Comparison of ENCODE assay signal across 10 mouse cellular contexts in the genomic region with DNA sequence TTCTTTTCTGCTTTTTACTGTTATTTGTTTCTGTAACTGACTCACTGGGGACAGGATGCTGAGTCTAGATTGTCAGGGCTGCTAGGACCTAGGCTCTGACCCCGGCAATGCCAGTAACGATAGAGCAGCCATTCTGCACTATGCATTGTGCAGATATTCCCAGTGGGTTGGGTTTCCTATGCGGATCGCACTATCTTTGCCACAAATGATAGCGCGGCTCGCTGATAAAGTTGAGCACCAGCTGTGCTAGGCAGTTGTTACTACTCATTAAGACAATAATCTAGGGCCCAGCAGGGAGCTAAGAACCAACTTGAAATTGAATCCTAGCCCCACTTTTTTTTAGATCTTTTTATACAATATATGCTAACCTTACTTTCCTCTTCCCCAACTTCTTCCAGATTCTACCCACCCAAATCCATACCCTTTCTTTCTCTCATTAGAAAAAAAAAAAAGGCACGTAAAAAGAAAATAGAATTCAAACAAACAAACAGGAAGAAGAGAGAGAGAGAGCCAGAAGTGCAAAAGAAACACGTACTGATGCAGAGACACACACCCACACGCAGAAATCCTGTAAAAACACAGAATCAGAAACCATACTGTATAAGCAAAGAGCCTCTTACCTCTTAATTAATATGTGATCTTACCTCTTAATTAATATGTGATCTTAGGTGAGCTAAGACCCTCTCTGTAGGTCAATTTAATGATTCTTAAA.
A peak's percentile ranks its signal among the peaks of the same experiment; 100 is the strongest.
DNase-seq lines count a peak whose midpoint lies in the region; ATAC-seq lines count a peak whose summit lies in the region.
"Had no signal": no experiment of that assay in that cellular context is flagged by ENCODE, and none has a peak within 500 bp of the region (broad histone marks: within the 10 kb centered on the region; RNA-seq: fewer than 3 reads in every experiment).

No protein-coding gene starts in this region.

- ATAC-seq in hindbrain, embryonic 11.5 days (ENCODE audit: low FRiP score): no peak
- no peak for ATAC-seq in hindbrain, embryonic 15.5 days (ENCODE audit: low FRiP score, low read depth)
- peak; percentile 36 for ATAC-seq in megakaryocyte progenitor cell, adult 5-6 weeks (replicated peaks; ENCODE audit: poor library complexity)
- ATAC-seq: Patski had no signal

- no peak for DNase-seq in hindbrain, embryonic 10.5 days (ENCODE audit: low spot score)
- no peak for DNase-seq in hindbrain, embryonic 11.5 days (ENCODE audit: low spot score)
- DNase-seq in c-Kit-positive CD71-positive TER-119-negative erythroid progenitor cells, embryonic 14.5 days (ENCODE audit: low read depth): peak; percentile 39
- DNase-seq in adipocyte (ENCODE audit: low spot score): no peak
- DNase-seq in adrenal gland, postnatal 14 days: no peak
- DNase-seq: lung, adult 18-20 months had no signal

- H3K4me2 ChIP-seq in hindbrain, embryonic 11.5 days (replicated peaks; ENCODE audit: low read depth, low read length): no peak overlapping the region
- no peak overlapping the region for H3K4me2 ChIP-seq in hindbrain, embryonic 15.5 days

- H3K9me3 ChIP-seq in hindbrain, embryonic 10.5 days: no peaks in the 10 kb centered on the region
- H3K9me3 ChIP-seq in hindbrain, embryonic 11.5 days (ENCODE audit: control insufficient read depth, low read length): no peaks in the 10 kb centered on the region
- no peaks in the 10 kb centered on the region for H3K9me3 ChIP-seq in hindbrain, embryonic 15.5 days
- H3K9me3 ChIP-seq: midbrain, embryonic 15.5 days had no signal

- no peak overlapping the region for H3K9ac ChIP-seq in hindbrain, embryonic 11.5 days (ENCODE audit: low read depth, low read length)
- H3K9ac ChIP-seq in hindbrain, embryonic 15.5 days: no peak overlapping the region

- H3K27ac ChIP-seq in hindbrain, embryonic 10.5 days: peak overlapping the region; percentile 73; the same call in 1 of the 2 replicates
- no peak overlapping the region for H3K27ac ChIP-seq in hindbrain, embryonic 11.5 days (ENCODE audit: low read depth, low read length)
- peak overlapping the region; percentile 61 for H3K27ac ChIP-seq in hindbrain, embryonic 15.5 days (replicated peaks)

- no peaks in the 10 kb centered on the region for H3K36me3 ChIP-seq in hindbrain, embryonic 10.5 days
- H3K36me3 ChIP-seq in hindbrain, embryonic 11.5 days (ENCODE audit: control insufficient read depth, insufficient read depth, low read length): no peaks in the 10 kb centered on the region
- H3K36me3 ChIP-seq in hindbrain, embryonic 15.5 days: no peaks in the 10 kb centered on the region
- H3K36me3 ChIP-seq: midbrain, embryonic 15.5 days had no signal

- H3K27me3 ChIP-seq in hindbrain, embryonic 10.5 days (ENCODE audit: insufficient read depth, poor library complexity, severe bottlenecking): 0 out of 2 replicates have a peak, but pooled peaks cover 7% of the 10 kb centered on the region
- H3K27me3 ChIP-seq in hindbrain, embryonic 11.5 days (ENCODE audit: control insufficient read depth, insufficient read depth, low read length): no peaks in the 10 kb centered on the region
- no peaks in the 10 kb centered on the region for H3K27me3 ChIP-seq in hindbrain, embryonic 15.5 days
- H3K27me3 ChIP-seq: midbrain, embryonic 15.5 days; Patski had no signal

- peak overlapping the region; percentile 52; the same call in 1 of the 2 replicates for H3K4me3 ChIP-seq in hindbrain, embryonic 10.5 days
- no peak overlapping the region for H3K4me3 ChIP-seq in hindbrain, embryonic 11.5 days (ENCODE audit: low read depth, low read length)
- no peak overlapping the region for H3K4me3 ChIP-seq in hindbrain, embryonic 15.5 days

- H3K4me1 ChIP-seq in hindbrain, embryonic 10.5 days (replicated peaks): peaks cover 33% of the 10 kb centered on the region
- no peaks in the 10 kb centered on the region; the same call in 1 of the 2 replicates for H3K4me1 ChIP-seq in hindbrain, embryonic 11.5 days (replicated peaks; ENCODE audit: control insufficient read depth, insufficient read depth, low read length)
- H3K4me1 ChIP-seq in hindbrain, embryonic 15.5 days (replicated peaks): peaks cover 26% of the 10 kb centered on the region

- WGBS in hindbrain, embryonic 10.5 days: 78% methylated on average over 10 of the region's 10 CpGs
- 65% methylated on average over 10 of the region's 10 CpGs for WGBS in hindbrain, embryonic 11.5 days
- 48% methylated on average over 10 of the region's 10 CpGs for WGBS in hindbrain, embryonic 15.5 days
